Mouse (Mus musculus): ENCODE results near the gene Gm48552. TPM values are rescaled to one million over a fixed set of nuclear protein-coding genes. Genes with fewer than 3 reads are reported as not detected.

Gm48552 gene
- polyA plus RNA-seq, 1 experiment from 2014 or later = 2.9 TPM

GRCm38 (mm10) chr10:81378553-81379182 lies 10.1 kb upstream of the Gm48552 start:
- under 1% methylated on average over 46 of the region's 46 CpGs for WGBS
- peak overlapping the region; percentile 92 for H3K9ac ChIP-seq (replicated peaks; ENCODE audit: low read length)

GRCm38 (mm10) chr10:81379183-81379553 lies 9.6 kb upstream of the Gm48552 start:
- no peaks in the 10 kb centered on the region for H3K27me3 ChIP-seq (ENCODE audit: control insufficient read depth, insufficient read depth, low read length)
- H3K27ac ChIP-seq (replicated peaks; ENCODE audit: low read depth, low read length) = peak overlapping the region; percentile 72
- H3K9ac ChIP-seq (replicated peaks; ENCODE audit: low read length) = no peak overlapping the region; the same call in 1 of the 2 replicates
- WGBS = 61% methylated on average over 3 of the region's 3 CpGs
- H3K36me3 ChIP-seq (ENCODE audit: control insufficient read depth, insufficient read depth, low read length) = peaks cover 9% of the 10 kb centered on the region; the same call in 1 of the 2 replicates
- peak overlapping the region; percentile 63 for H3K4me2 ChIP-seq (ENCODE audit: low read length)
- ATAC-seq (ENCODE audit: low FRiP score, low TSS enrichment) = no peak
- peaks cover 20% of the 10 kb centered on the region for H3K4me1 ChIP-seq (ENCODE audit: control insufficient read depth, insufficient read depth, low read length)
- peak overlapping the region; percentile 85 for H3K4me3 ChIP-seq (replicated peaks; ENCODE audit: low read depth, low read length)
- DNase-seq = no peak
- H3K9me3 ChIP-seq (ENCODE audit: control insufficient read depth, low read length) = no peaks in the 10 kb centered on the region

More at GRCm38 (mm10) chr10:81378553-81379182, 10.1 kb upstream of the Gm48552 start:
- Histone ChIP-seq H3K4me3 (replicated peaks; ENCODE audit: low read depth, low read length) (peak overlapping the region; percentile 85), H3K4me1 (ENCODE audit: control insufficient read depth, insufficient read depth, low read length) (peaks cover 20% of the 10 kb centered on the region), H3K9me3 (ENCODE audit: control insufficient read depth, low read length) (no peaks in the 10 kb centered on the region), H3K4me2 (ENCODE audit: low read length) (peak overlapping the region; percentile 63), H3K27me3 (ENCODE audit: control insufficient read depth, insufficient read depth, low read length) (no peaks in the 10 kb centered on the region), H3K36me3 (ENCODE audit: control insufficient read depth, insufficient read depth, low read length) (peaks cover 14% of the 10 kb centered on the region), H3K27ac (replicated peaks; ENCODE audit: low read depth, low read length) (peak overlapping the region; percentile 85)
- ATAC-seq (ENCODE audit: low FRiP score, low TSS enrichment) (peak; percentile 98), DNase-seq (peak; percentile 100)

GRCm38 (mm10) chr10:81379809-81380378 lies 8.9 kb upstream of the Gm48552 start:
- H3K4me1 ChIP-seq (ENCODE audit: control insufficient read depth, insufficient read depth, low read length) = peaks cover 22% of the 10 kb centered on the region
- no peak overlapping the region for H3K4me3 ChIP-seq (replicated peaks; ENCODE audit: low read depth, low read length)
- no peak overlapping the region for H3K27ac ChIP-seq (replicated peaks; ENCODE audit: low read depth, low read length)
- ATAC-seq (ENCODE audit: low FRiP score, low TSS enrichment) (no peak), DNase-seq (no peak)
- no peak overlapping the region for H3K4me2 ChIP-seq (ENCODE audit: low read length)
- H3K9me3 ChIP-seq (ENCODE audit: control insufficient read depth, low read length) = no peaks in the 10 kb centered on the region
- WGBS = 96% methylated on average over 6 of the region's 6 CpGs
- no peak overlapping the region for H3K9ac ChIP-seq (replicated peaks; ENCODE audit: low read length)
- no peaks in the 10 kb centered on the region for H3K27me3 ChIP-seq (ENCODE audit: control insufficient read depth, insufficient read depth, low read length)
- peaks cover 5% of the 10 kb centered on the region; the same call in 1 of the 2 replicates for H3K36me3 ChIP-seq (ENCODE audit: control insufficient read depth, insufficient read depth, low read length)

GRCm38 (mm10) chr10:81382039-81382438 lies 6.8 kb upstream of the Gm48552 start:
- ATAC-seq (ENCODE audit: low FRiP score, low TSS enrichment) (no peak), DNase-seq (no peak)
- Histone ChIP-seq H3K4me2 (ENCODE audit: low read length) (no peak overlapping the region), H3K9ac (replicated peaks; ENCODE audit: low read length) (no peak overlapping the region), H3K4me3 (replicated peaks; ENCODE audit: low read depth, low read length) (no peak overlapping the region), H3K27me3 (ENCODE audit: control insufficient read depth, insufficient read depth, low read length) (no peaks in the 10 kb centered on the region), H3K9me3 (ENCODE audit: control insufficient read depth, low read length) (no peaks in the 10 kb centered on the region), H3K27ac (replicated peaks; ENCODE audit: low read depth, low read length) (no peak overlapping the region), H3K36me3 (ENCODE audit: control insufficient read depth, insufficient read depth, low read length) (peaks cover 13% of the 10 kb centered on the region), H3K4me1 (ENCODE audit: control insufficient read depth, insufficient read depth, low read length) (peaks cover 20% of the 10 kb centered on the region)
- WGBS = 89% methylated on average over 5 of the region's 5 CpGs

- Histone ChIP-seq H3K4me2 (ENCODE audit: low read length) (peak within 1 kb of the TSS; percentile 93), H3K4me1 (ENCODE audit: control insufficient read depth, insufficient read depth, low read length) (peaks cover 12% of the 10 kb centered on the region), H3K4me3 (replicated peaks; ENCODE audit: low read depth, low read length) (peak within 1 kb of the TSS; percentile 95), H3K9ac (replicated peaks; ENCODE audit: low read length) (peak within 1 kb of the TSS; percentile 76), H3K27me3 (ENCODE audit: control insufficient read depth, insufficient read depth, low read length) (no peaks in the 10 kb centered on the region), H3K27ac (replicated peaks; ENCODE audit: low read depth, low read length) (peak within 1 kb of the TSS; percentile 85), H3K9me3 (ENCODE audit: control insufficient read depth, low read length) (no peaks in the 10 kb centered on the region), H3K36me3 (ENCODE audit: control insufficient read depth, insufficient read depth, low read length) (peaks cover 31% of the 10 kb centered on the region)
- WGBS = 7% methylated on average over 53 of the region's 54 CpGs
- peak; percentile 94 for ATAC-seq (ENCODE audit: low FRiP score, low TSS enrichment)
- peak; percentile 98 for DNase-seq
Measured at GRCm38 (mm10) chr10:81383802-81384604, 4.8 kb upstream of the Gm48552 start, which contains the start of the genes Dohh and Gm48551. Gene Dohh, plus strand, starts transcription at chr10:81384428. Gene Gm48551, plus strand, starts transcription at chr10:81384466.

- H3K27ac ChIP-seq (replicated peaks; ENCODE audit: low read depth, low read length) = peak overlapping the region; percentile 85
- WGBS = under 1% methylated on average over 19 of the region's 19 CpGs
- DNase-seq (no peak), ATAC-seq (ENCODE audit: low FRiP score, low TSS enrichment) (peak; percentile 44; the same call in 1 of the 2 replicates)
- no peaks in the 10 kb centered on the region for H3K27me3 ChIP-seq (ENCODE audit: control insufficient read depth, insufficient read depth, low read length)
- peaks cover 35% of the 10 kb centered on the region for H3K36me3 ChIP-seq (ENCODE audit: control insufficient read depth, insufficient read depth, low read length)
- H3K4me2 ChIP-seq (ENCODE audit: low read length) = peak overlapping the region; percentile 93
- peak overlapping the region; percentile 76 for H3K9ac ChIP-seq (replicated peaks; ENCODE audit: low read length)
- peaks cover 9% of the 10 kb centered on the region for H3K4me1 ChIP-seq (ENCODE audit: control insufficient read depth, insufficient read depth, low read length)
- H3K4me3 ChIP-seq (replicated peaks; ENCODE audit: low read depth, low read length) = peak overlapping the region; percentile 95
- no peaks in the 10 kb centered on the region for H3K9me3 ChIP-seq (ENCODE audit: control insufficient read depth, low read length)
Measured at GRCm38 (mm10) chr10:81384605-81384982, 4.2 kb upstream of the Gm48552 start.

- WGBS = 81% methylated on average over 22 of the region's 22 CpGs
- Histone ChIP-seq H3K4me1 (ENCODE audit: control insufficient read depth, insufficient read depth, low read length) (peaks cover 9% of the 10 kb centered on the region), H3K4me3 (replicated peaks; ENCODE audit: low read depth, low read length) (peak overlapping the region; percentile 95), H3K27me3 (ENCODE audit: control insufficient read depth, insufficient read depth, low read length) (no peaks in the 10 kb centered on the region), H3K9ac (replicated peaks; ENCODE audit: low read length) (0 out of 2 replicates have a peak overlapping the region, but pooled peaks have one; percentile 76), H3K36me3 (ENCODE audit: control insufficient read depth, insufficient read depth, low read length) (peaks cover 35% of the 10 kb centered on the region), H3K9me3 (ENCODE audit: control insufficient read depth, low read length) (no peaks in the 10 kb centered on the region), H3K4me2 (ENCODE audit: low read length) (peak overlapping the region; percentile 93), H3K27ac (replicated peaks; ENCODE audit: low read depth, low read length) (no peak overlapping the region)
- no peak for ATAC-seq (ENCODE audit: low FRiP score, low TSS enrichment)
- DNase-seq = no peak
Measured at GRCm38 (mm10) chr10:81385603-81386306, 3.0 kb upstream of the Gm48552 start.

- no peaks in the 10 kb centered on the region for H3K9me3 ChIP-seq (ENCODE audit: control insufficient read depth, low read length)
- ATAC-seq (ENCODE audit: low FRiP score, low TSS enrichment) = no peak
Measured at GRCm38 (mm10) chr10:81387716-81388115, 1.1 kb upstream of the Gm48552 start.

More at GRCm38 (mm10) chr10:81387716-81388115, 1.1 kb upstream of the Gm48552 start:
- Histone ChIP-seq H3K9ac (replicated peaks; ENCODE audit: low read length) (no peak overlapping the region), H3K27me3 (ENCODE audit: control insufficient read depth, insufficient read depth, low read length) (no peaks in the 10 kb centered on the region), H3K4me1 (ENCODE audit: control insufficient read depth, insufficient read depth, low read length) (peaks cover 9% of the 10 kb centered on the region), H3K27ac (replicated peaks; ENCODE audit: low read depth, low read length) (no peak overlapping the region), H3K36me3 (ENCODE audit: control insufficient read depth, insufficient read depth, low read length) (peaks cover 35% of the 10 kb centered on the region), H3K4me3 (replicated peaks; ENCODE audit: low read depth, low read length) (no peak overlapping the region), H3K4me2 (ENCODE audit: low read length) (no peak overlapping the region)
- 95% methylated on average over 20 of the region's 20 CpGs for WGBS
- DNase-seq = no peak

Data from midbrain, embryonic 14.5 days (tissue).